Mouse (Mus musculus) CH12.LX (cell line): ENCODE measurements at regions not wholly inside any gene's neighbourhood (a gene's known extent, or its start where the extent isn't known, plus 50 kb on each side); places are given as distances from the start of the nearest gene placed in this dataset.

Experiments
- DNase-seq: peaks from one replicate; pipeline ENCODE4 v3.0.0-alpha.2; 2013; ENCODE audit errors: extremely low read depth
- H3K27ac ChIP-seq: 2 replicates; pipeline ENCODE4 v1.5.1; 2012; ENCODE audit warnings: low read depth, mild to moderate bottlenecking, control low read depth, moderate library complexity; ENCODE audit not compliant: insufficient read depth
- H3K27me3 ChIP-seq: replicated peaks from 2 replicates; pipeline ENCODE3; 2012; ENCODE audit warnings: inconsistent platforms
- H3K36me3 ChIP-seq, 2 experiments: replicated peaks in 1 of 2; 2 replicates each; pipeline versions ENCODE3 to v1.6.1; 2012; ENCODE audit warnings: inconsistent platforms in 1 of 2, low read length in 1 of 2, mild to moderate bottlenecking in 1 of 2, mixed read lengths in 1 of 2, moderate library complexity in 1 of 2; ENCODE audit not compliant: control insufficient read depth in 1 of 2, insufficient read depth in 1 of 2
- H3K4me1 ChIP-seq, 2 experiments: 2 replicates each; pipeline ENCODE4 v1.6.1; 2012; ENCODE audit warnings: inconsistent platforms in 1 of 2, moderate library complexity in 1 of 2; ENCODE audit not compliant: insufficient read depth in 2 of 2, control insufficient read depth in 1 of 2
- H3K4me2 ChIP-seq: 2 replicates; pipeline ENCODE4 v1.6.1; 2012; ENCODE audit warnings: low read depth, mild to moderate bottlenecking, control low read depth; ENCODE audit not compliant: poor library complexity, insufficient read depth, severe bottlenecking
- H3K4me3 ChIP-seq, 3 experiments: fragments of 150-350 bp in 1 of 3; sonication (generic) in 1 of 3; replicated peaks in 1 of 3; 2 replicates each; pipeline versions ENCODE3 to v1.5.1; 2011 to 2012; ENCODE audit warnings: low read depth in 2 of 3, low read length in 2 of 3, mild to moderate bottlenecking in 2 of 3, moderate library complexity in 2 of 3, control low read depth in 1 of 3, improper control_type of control experiment in 1 of 3, inconsistent platforms in 1 of 3, mixed read lengths in 1 of 3; ENCODE audit not compliant: poor library complexity in 1 of 3
- H3K79me2 ChIP-seq: replicated peaks from 2 replicates; pipeline ENCODE4 v1.6.1; 2012; ENCODE audit warnings: mild to moderate bottlenecking, moderate library complexity; ENCODE audit not compliant: control insufficient read depth, poor library complexity, insufficient read depth, severe bottlenecking; ENCODE audit errors: extremely low read depth
- H3K9ac ChIP-seq: 2 replicates; pipeline ENCODE4 v1.6.1; 2012; ENCODE audit warnings: low read depth, mild to moderate bottlenecking, control low read depth, moderate library complexity; ENCODE audit not compliant: insufficient read depth
- H3K9me3 ChIP-seq: replicated peaks from 2 replicates; pipeline ENCODE3; 2012; ENCODE audit warnings: low read length, inconsistent platforms, mixed read lengths
- BHLHE40 ChIP-seq: IDR thresholded peaks from 2 replicates; pipeline ENCODE4 v1.6.1; 2011; ENCODE audit warnings: mild to moderate bottlenecking, low read depth, low read length, improper control_type of control experiment
- CHD1 ChIP-seq: IDR thresholded peaks from 2 replicates; pipeline ENCODE4 v1.6.1; 2012; ENCODE audit warnings: low read depth, low read length, improper control_type of control experiment, inconsistent platforms
- CHD2 ChIP-seq: IDR thresholded peaks from 2 replicates; pipeline ENCODE4 v1.6.1; 2011; ENCODE audit warnings: low read length, improper control_type of control experiment
- CTCF ChIP-seq, 2 experiments: IDR thresholded peaks in 1 of 2; conservative IDR thresholded peaks in 1 of 2; 2 replicates each; pipeline ENCODE4 v1.5.1; 2011 to 2012; ENCODE audit warnings: low read depth in 2 of 2, low read length in 2 of 2, improper control_type of control experiment in 1 of 2, inconsistent platforms in 1 of 2, mild to moderate bottlenecking in 1 of 2, moderate library complexity in 1 of 2
- E2F4 ChIP-seq: IDR thresholded peaks from 2 replicates; pipeline ENCODE4 v1.6.1; 2011; ENCODE audit warnings: low read depth, low read length, improper control_type of control experiment; ENCODE audit not compliant: insufficient replicate concordance
- ELF1 ChIP-seq: IDR thresholded peaks from 2 replicates; pipeline ENCODE4 v1.6.1; 2014; ENCODE audit warnings: low read depth, mild to moderate bottlenecking, inconsistent platforms, low read length, improper control_type of control experiment
- EP300 ChIP-seq: IDR thresholded peaks from 2 replicates; pipeline ENCODE4 v1.6.1; 2011; ENCODE audit warnings: low read length, improper control_type of control experiment
- ETS1 ChIP-seq: conservative IDR thresholded peaks from 2 replicates; pipeline ENCODE4 v1.6.1; 2012; ENCODE audit warnings: low read depth, mild to moderate bottlenecking, inconsistent platforms, low read length, improper control_type of control experiment, moderate library complexity
- JUND ChIP-seq: conservative IDR thresholded peaks from 2 replicates; pipeline ENCODE4 v1.6.1; 2011; ENCODE audit warnings: low read depth, low read length, improper control_type of control experiment
- MEF2A ChIP-seq: IDR thresholded peaks from 2 replicates; pipeline ENCODE4 v1.6.1; 2014; ENCODE audit warnings: low read depth, mild to moderate bottlenecking, inconsistent platforms, low read length, improper control_type of control experiment, borderline replicate concordance
- MXI1 ChIP-seq: IDR thresholded peaks from 2 replicates; pipeline ENCODE4 v1.6.1; 2011; ENCODE audit warnings: mild to moderate bottlenecking, low read depth, low read length, improper control_type of control experiment
- POLR2A ChIP-seq: IDR thresholded peaks from 2 replicates; pipeline ENCODE4 v1.6.1; 2011; ENCODE audit warnings: low read depth, mild to moderate bottlenecking, improper control_type of control experiment, low read length
- SMC3 ChIP-seq: IDR thresholded peaks from 2 replicates; pipeline ENCODE4 v1.6.1; 2011; ENCODE audit warnings: low read depth, low read length, improper control_type of control experiment
- TBP ChIP-seq: conservative IDR thresholded peaks from 2 replicates; pipeline ENCODE4 v1.6.1; 2011; ENCODE audit warnings: low read depth, low read length, improper control_type of control experiment
- USF2 ChIP-seq: conservative IDR thresholded peaks from 2 replicates; pipeline ENCODE4 v1.6.1; 2011; ENCODE audit warnings: low read depth, low read length, improper control_type of control experiment
- dilution Hi-C: fragments of 300-500 bp; cut with MboI; formaldehyde crosslinking; loops from 2 replicates; pipeline ENCODE4 v1.14.3; 2020; ENCODE audit warnings: low sequenced_read_pairs; ENCODE audit not compliant: extremely low pct_unique_long_range_greater_than_20kb, extremely low pct_ligation_motif_present
- in situ Hi-C: fragments of 300-500 bp; cut with MboI; formaldehyde crosslinking; loops from 3 replicates; pipeline ENCODE4 v1.14.3; 2019; ENCODE audit warnings: low sequenced_read_pairs, low pct_ligation_motif_present, low pct_unique_long_range_greater_than_20kb, mixed read lengths

DNA sequence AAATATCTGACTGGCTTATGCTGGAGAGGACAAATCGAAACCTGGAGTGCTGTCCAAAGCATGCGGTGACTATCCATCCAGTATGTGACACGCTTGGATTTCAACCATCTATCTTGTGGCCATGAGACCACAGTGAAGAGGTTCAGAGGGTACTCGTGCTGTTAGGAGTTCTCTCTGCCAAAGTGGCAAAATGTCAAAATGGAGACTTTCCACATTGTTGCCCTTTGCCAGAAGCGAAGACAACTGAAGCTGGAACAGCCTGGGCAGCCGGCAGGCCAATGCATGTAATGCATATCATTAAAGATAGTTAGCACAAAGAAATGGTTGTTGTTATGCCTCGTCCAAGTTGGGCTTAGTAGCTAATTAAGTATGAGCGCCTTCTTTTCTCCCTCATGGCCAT, 118.0 kb upstream of the Map3k1 start:
- no peaks in the 10 kb centered on the region for H3K9me3 ChIP-seq
- in situ Hi-C loops: no loop called here
- no peak overlapping the region for H3K9ac ChIP-seq
- no peaks in the 10 kb centered on the region for H3K79me2 ChIP-seq
- no peak for TF ChIP-seq CTCF (conservative IDR thresholded peaks at IDR 0.05 in 1 of 2, IDR thresholded peaks at IDR 0.05 in 1 of 2; ENCODE audit: low read depth in 2 of 2, low read length in 2 of 2)
- TF ChIP-seq CHD1: no peak
- no peak for TF ChIP-seq EP300
- TF ChIP-seq POLR2A: no peak
- no peak for TF ChIP-seq USF2
- TF ChIP-seq BHLHE40: no peak
- TF ChIP-seq ETS1: no peak
- TF ChIP-seq, all 38 proteins: peak for 0
- Histone ChIP-seq H3K27me3 (no peaks in the 10 kb centered on the region), H3K4me2 (no peak overlapping the region), H3K27ac (no peak overlapping the region), H3K36me3 (no peaks in the 10 kb centered on the region), H3K4me1 (peaks cover 2 to 22% of the 10 kb centered on the region in 2 experiments; a peak in 3 of 4 replicates), H3K4me3 (no peak overlapping the region)
- DNase-seq: no peak
- dilution Hi-C loops: no loop called here

DNA sequence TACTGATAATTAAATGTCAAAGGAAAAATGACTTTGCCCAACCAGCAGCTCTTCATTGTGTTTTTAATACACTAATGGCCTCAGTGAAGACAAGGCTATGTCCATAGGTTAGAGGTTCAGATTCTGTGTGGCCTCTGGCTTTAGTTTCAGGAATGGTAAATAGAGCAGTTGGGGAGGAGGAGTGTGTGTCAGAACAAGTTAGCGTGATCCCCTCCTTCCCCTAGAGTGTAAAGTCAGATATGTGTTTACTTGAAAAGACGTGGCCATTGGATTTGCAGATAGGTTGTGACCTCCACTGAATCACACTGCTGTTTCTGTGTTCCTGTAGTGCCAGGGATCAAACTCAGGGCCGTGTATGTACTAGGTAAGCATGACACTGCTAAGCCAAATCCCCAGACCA, 118.7 kb upstream of the Map3k1 start:
- H3K27me3 ChIP-seq: no peaks in the 10 kb centered on the region
- H3K4me3 ChIP-seq: no peak overlapping the region
- no peaks in the 10 kb centered on the region for H3K79me2 ChIP-seq
- no peaks in the 10 kb centered on the region for H3K36me3 ChIP-seq
- no peak for DNase-seq
- TF ChIP-seq MEF2A (no peak), MXI1 (no peak), CHD2 (no peak), JUND (no peak), SMC3 (no peak), ELF1 (no peak), E2F4 (no peak), TBP (no peak)
- dilution Hi-C loops: no loop called here
- H3K9me3 ChIP-seq: no peaks in the 10 kb centered on the region
- peaks cover 2 to 23% of the 10 kb centered on the region in 2 experiments; a peak in 3 of 4 replicates for H3K4me1 ChIP-seq
- in situ Hi-C loops: no loop called here
- H3K9ac ChIP-seq: no peak overlapping the region
- H3K4me2 ChIP-seq: no peak overlapping the region
- no peak overlapping the region for H3K27ac ChIP-seq
